Mouse (Mus musculus) kidney, postnatal 0 days (tissue): Measurements from ENCODE around the gene Cd300ld4. TPM values are rescaled to one million over a fixed set of nuclear protein-coding genes. Genes with fewer than 3 reads are reported as not detected.

Experiments
- ATAC-seq: fragments of 200-750 bp; cut with Nextera tagmentation; replicated peaks from 2 replicates; pipeline ENCODE4 v1.8.0; 2017; ENCODE audit warnings: low read depth, moderate number of reproducible peaks, moderate TSS enrichment, moderate library complexity; ENCODE audit not compliant: low FRiP score
- DNase-seq: peaks from one replicate; pipeline ENCODE4 v3.0.0-alpha.2; 2016; ENCODE audit warnings: low spot score
- H3K27ac ChIP-seq: fragments of 300-500 bp; sonication (generic); 2 replicates; pipeline ENCODE4 v1.5.1; 2014; ENCODE audit warnings: mild to moderate bottlenecking
- H3K27me3 ChIP-seq: fragments of 300-500 bp; sonication (generic); 2 replicates; pipeline ENCODE4 v1.6.1; 2014; ENCODE audit warnings: low read length, mixed read lengths; ENCODE audit not compliant: insufficient read depth
- H3K36me3 ChIP-seq: fragments of 300-500 bp; sonication (generic); 2 replicates; pipeline ENCODE4 v1.6.1; 2014; ENCODE audit warnings: low read length, mixed read lengths; ENCODE audit not compliant: insufficient read depth
- H3K4me1 ChIP-seq: fragments of 300-500 bp; sonication (generic); replicated peaks from 2 replicates; pipeline ENCODE4 v1.6.1; 2014; ENCODE audit warnings: antibody characterized with exemption, low read length, mixed read lengths; ENCODE audit not compliant: insufficient read depth
- H3K4me2 ChIP-seq: fragments of 300-500 bp; sonication (generic); 2 replicates; pipeline ENCODE4 v1.6.1; 2014; ENCODE audit warnings: mild to moderate bottlenecking, low read length, moderate library complexity, mixed read lengths
- H3K4me3 ChIP-seq: fragments of 300-500 bp; sonication (generic); replicated peaks from 2 replicates; pipeline ENCODE4 v1.5.1; 2014; ENCODE audit warnings: low read depth, low read length
- H3K9ac ChIP-seq: fragments of 300-500 bp; sonication (generic); 2 replicates; pipeline ENCODE4 v1.6.1; 2014; ENCODE audit warnings: low read depth, low read length
- H3K9me3 ChIP-seq: fragments of 300-500 bp; sonication (generic); replicated peaks from 2 replicates; pipeline ENCODE4 v1.6.1; 2016; ENCODE audit warnings: low read length, inconsistent platforms, mixed read lengths
- CTCF ChIP-seq: IDR thresholded peaks from 2 replicates; pipeline ENCODE4 v1.5.1; 2016; ENCODE audit warnings: antibody characterized with exemption, low read depth, mild to moderate bottlenecking, moderate library complexity
- WGBS: fragments of 180-500 bp; shearing (Covaris S2); extraction: QIAGEN DNeasy Blood & Tissue Kit; methylation state at CpG from one replicate; pipeline ENCODE4 v1.1.7; 2014; 5-methylcytosine and 5-hydroxymethylcytosine counted together
- polyA plus RNA-seq: library from polyadenylated mRNA; unstranded; fragments of >200 nt; fragmentation: Nextera tagmentation; extraction: Ambion mirVana; gene quantifications from 2 replicates; pipeline ENCODE4 v1.2.1, GENCODE M21; 2015

Gene Cd300ld4
- polyA plus RNA-seq, 1 experiment from 2014 or later, result not detected

GRCm38 (mm10) chr11:115066768-115067167 lies 40.0 kb upstream of the Cd300ld4 start:
- DNase-seq, result no peak
- TF ChIP-seq CTCF, result peak; percentile 16; the same call in 1 of the 2 replicates

GRCm38 (mm10) chr11:115062077-115062476 lies 35.3 kb upstream of the Cd300ld4 start, which contains the start of gene Cd300e:
TSS of gene Cd300e (minus strand) at chr11:115062177.
- WGBS, result 10% methylated on average over 5 of the region's 5 CpGs
- H3K27ac ChIP-seq, result no peak within 1 kb of the TSS
- DNase-seq, result no peak
- no peak within 1 kb of the TSS for H3K4me2 ChIP-seq
- no peaks in the 10 kb centered on the region for H3K9me3 ChIP-seq
- H3K9ac ChIP-seq, result no peak within 1 kb of the TSS
- no peak within 1 kb of the TSS for H3K4me3 ChIP-seq
- no peaks in the 10 kb centered on the region for H3K27me3 ChIP-seq
- no peaks in the 10 kb centered on the region for H3K4me1 ChIP-seq
- TF ChIP-seq CTCF, result no peak
- H3K36me3 ChIP-seq, result no peaks in the 10 kb centered on the region
- no peak for ATAC-seq

More at GRCm38 (mm10) chr11:115066768-115067167, 40.0 kb upstream of the Cd300ld4 start:
- H3K9me3 ChIP-seq, result no peaks in the 10 kb centered on the region
- no peak for ATAC-seq
- H3K27ac ChIP-seq, result no peak overlapping the region
- no peak overlapping the region for H3K9ac ChIP-seq
- no peaks in the 10 kb centered on the region for H3K4me1 ChIP-seq
- H3K4me3 ChIP-seq, result no peak overlapping the region
- H3K36me3 ChIP-seq, result no peaks in the 10 kb centered on the region
- 67% methylated on average over 6 of the region's 6 CpGs for WGBS
- H3K27me3 ChIP-seq, result no peaks in the 10 kb centered on the region
- no peak overlapping the region for H3K4me2 ChIP-seq

- DNase-seq (no peak), ATAC-seq (no peak)
- no peaks in the 10 kb centered on the region for H3K36me3 ChIP-seq
- H3K4me2 ChIP-seq, result no peak overlapping the region
- no peak overlapping the region for H3K27ac ChIP-seq
- whole genome bisulfite sequencing, result 73% methylated on average over 2 of the region's 2 CpGs
- no peak overlapping the region for H3K4me3 ChIP-seq
- no peaks in the 10 kb centered on the region for H3K27me3 ChIP-seq
- H3K9me3 ChIP-seq, result no peaks in the 10 kb centered on the region
- TF ChIP-seq CTCF, result no peak
- H3K4me1 ChIP-seq, result no peaks in the 10 kb centered on the region
- H3K9ac ChIP-seq, result no peak overlapping the region
Measured at GRCm38 (mm10) chr11:115059797-115060196, 33.0 kb upstream of the Cd300ld4 start.

- no peak overlapping the region for H3K4me2 ChIP-seq
- no peak overlapping the region for H3K9ac ChIP-seq
- no peaks in the 10 kb centered on the region for H3K36me3 ChIP-seq
- DNase-seq, result no peak
- WGBS, result 66% methylated on average over 4 of the region's 4 CpGs
- no peaks in the 10 kb centered on the region for H3K4me1 ChIP-seq
- H3K4me3 ChIP-seq, result no peak overlapping the region
- no peak for ATAC-seq
- H3K9me3 ChIP-seq, result no peaks in the 10 kb centered on the region
- no peaks in the 10 kb centered on the region for H3K27me3 ChIP-seq
- TF ChIP-seq CTCF, result no peak
- no peak overlapping the region for H3K27ac ChIP-seq
Measured at GRCm38 (mm10) chr11:115058701-115059100, 31.9 kb upstream of the Cd300ld4 start.

- no peaks in the 10 kb centered on the region for H3K9me3 ChIP-seq
- DNase-seq (no peak), ATAC-seq (no peak)
- no peaks in the 10 kb centered on the region for H3K36me3 ChIP-seq
- H3K4me3 ChIP-seq, result no peak overlapping the region
- no peak overlapping the region for H3K9ac ChIP-seq
- TF ChIP-seq CTCF, result no peak
- no peak overlapping the region for H3K4me2 ChIP-seq
- no peaks in the 10 kb centered on the region for H3K27me3 ChIP-seq
- no peaks in the 10 kb centered on the region for H3K4me1 ChIP-seq
- H3K27ac ChIP-seq, result no peak overlapping the region
Measured at GRCm38 (mm10) chr11:115054537-115054936, 27.7 kb upstream of the Cd300ld4 start.

- TF ChIP-seq CTCF, result no peak
- WGBS, result 89% methylated on average over 1 of the region's 1 CpGs
- no peaks in the 10 kb centered on the region for H3K9me3 ChIP-seq
- H3K27me3 ChIP-seq, result no peaks in the 10 kb centered on the region
- H3K9ac ChIP-seq, result no peak overlapping the region
- no peak overlapping the region for H3K4me2 ChIP-seq
- no peaks in the 10 kb centered on the region for H3K36me3 ChIP-seq
- no peak overlapping the region for H3K27ac ChIP-seq
- no peaks in the 10 kb centered on the region for H3K4me1 ChIP-seq
- no peak overlapping the region for H3K4me3 ChIP-seq
- DNase-seq, result no peak
- ATAC-seq, result no peak
Measured at GRCm38 (mm10) chr11:115052991-115053390, 26.2 kb upstream of the Cd300ld4 start.

GRCm38 (mm10) chr11:115052206-115052605 lies 25.4 kb upstream of the Cd300ld4 start:
- Histone ChIP-seq H3K9me3 (no peaks in the 10 kb centered on the region), H3K27ac (no peak overlapping the region), H3K9ac (no peak overlapping the region), H3K27me3 (no peaks in the 10 kb centered on the region), H3K4me3 (no peak overlapping the region), H3K36me3 (no peaks in the 10 kb centered on the region), H3K4me2 (no peak overlapping the region), H3K4me1 (no peaks in the 10 kb centered on the region)
- TF ChIP-seq CTCF, result 0 out of 2 replicates have a peak, but pooled peaks have one; percentile 20
- ATAC-seq (no peak), DNase-seq (peak; percentile 92)
- 2% methylated on average over 9 of the region's 9 CpGs for WGBS
